Mouse (Mus musculus) cerebellum, postnatal 10 days (tissue): ENCODE results near the gene Grrp1.

Source experiments
- DNase-seq, 2 experiments: peaks; one replicate each; pipeline ENCODE4 v3.0.0; 2021; ENCODE audit warnings: mixed read lengths in 2 of 2

The Grrp1 gene

GRCm38 (mm10) chr4:134268102-134268655 lies 14.3 kb upstream of the Grrp1 start:
- DNase-seq = no peak

DNA sequence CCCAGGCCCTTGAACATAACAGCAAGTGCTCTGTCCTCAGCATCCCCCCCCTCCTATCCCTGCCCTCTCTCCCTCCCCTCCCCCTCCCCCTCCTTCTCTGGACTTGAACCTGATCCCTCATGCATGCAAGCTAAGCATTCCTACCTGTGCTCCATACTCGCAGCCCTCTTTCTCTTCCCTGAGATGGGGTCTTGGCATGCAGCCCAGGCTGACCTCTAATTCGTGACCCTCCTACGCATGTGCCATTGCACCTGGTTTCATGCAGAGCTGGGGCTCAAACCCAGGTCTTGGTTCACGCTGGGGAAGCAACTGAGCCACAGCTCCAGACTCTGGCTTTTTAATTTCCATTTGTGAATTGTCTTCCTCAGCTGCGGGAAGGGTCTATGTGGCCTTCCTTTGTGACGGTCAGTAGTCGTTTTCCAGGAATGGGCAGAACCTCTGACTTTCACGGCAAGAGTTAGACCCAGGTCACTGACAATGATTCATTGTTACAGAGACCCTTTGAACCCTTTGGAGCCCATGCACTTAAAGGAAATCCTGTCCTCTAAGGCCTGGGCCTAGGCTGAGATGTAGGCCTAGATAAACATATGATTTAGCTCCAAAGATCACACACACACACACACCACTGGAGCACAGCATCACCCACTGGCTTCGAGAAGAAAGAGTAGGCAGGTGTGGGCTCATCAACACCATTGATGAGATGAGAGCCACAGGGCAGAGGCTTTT lies 12.1 kb upstream of the Grrp1 start:
- no peak for DNase-seq

- DNase-seq = peak; percentile 80 to 83
Observed at GRCm38 (mm10) chr4:134263191-134263590, 9.3 kb upstream of the Grrp1 start.

GRCm38 (mm10) chr4:134258354-134258753 lies 4.4 kb upstream of the Grrp1 start:
- no peak for DNase-seq

GRCm38 (mm10) chr4:134257198-134258009 lies 3.5 kb upstream of the Grrp1 start:
- DNase-seq = no peak

GRCm38 (mm10) chr4:134256407-134257197 lies 2.7 kb upstream of the Grrp1 start:
- DNase-seq = peak in 1 of 2 experiments; percentile 20

DNA sequence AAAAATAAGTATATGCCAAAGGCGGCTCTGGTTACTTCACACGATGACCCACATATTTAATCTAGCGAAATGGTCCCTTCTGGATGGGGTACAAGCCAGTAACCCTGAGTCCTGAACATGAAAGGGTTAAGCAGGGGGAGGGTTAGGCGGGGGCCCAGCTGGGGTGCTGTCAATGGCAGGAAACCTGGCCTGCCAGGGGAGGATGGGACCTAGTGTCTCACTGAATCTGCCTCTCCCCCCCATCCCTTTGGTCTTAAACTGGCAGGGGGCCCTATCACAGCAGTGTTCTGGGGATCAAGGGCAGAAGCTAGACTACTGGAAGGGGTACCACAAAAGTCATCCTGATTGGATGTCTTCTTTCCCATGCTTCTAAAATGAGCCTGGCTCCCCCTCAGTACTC lies 1.9 kb upstream of the Grrp1 start:
- DNase-seq = peak in 1 of 2 experiments; percentile 11

- no peak for DNase-seq
Observed at GRCm38 (mm10) chr4:134254835-134255234, 929 bp upstream of the Grrp1 start.

DNA sequence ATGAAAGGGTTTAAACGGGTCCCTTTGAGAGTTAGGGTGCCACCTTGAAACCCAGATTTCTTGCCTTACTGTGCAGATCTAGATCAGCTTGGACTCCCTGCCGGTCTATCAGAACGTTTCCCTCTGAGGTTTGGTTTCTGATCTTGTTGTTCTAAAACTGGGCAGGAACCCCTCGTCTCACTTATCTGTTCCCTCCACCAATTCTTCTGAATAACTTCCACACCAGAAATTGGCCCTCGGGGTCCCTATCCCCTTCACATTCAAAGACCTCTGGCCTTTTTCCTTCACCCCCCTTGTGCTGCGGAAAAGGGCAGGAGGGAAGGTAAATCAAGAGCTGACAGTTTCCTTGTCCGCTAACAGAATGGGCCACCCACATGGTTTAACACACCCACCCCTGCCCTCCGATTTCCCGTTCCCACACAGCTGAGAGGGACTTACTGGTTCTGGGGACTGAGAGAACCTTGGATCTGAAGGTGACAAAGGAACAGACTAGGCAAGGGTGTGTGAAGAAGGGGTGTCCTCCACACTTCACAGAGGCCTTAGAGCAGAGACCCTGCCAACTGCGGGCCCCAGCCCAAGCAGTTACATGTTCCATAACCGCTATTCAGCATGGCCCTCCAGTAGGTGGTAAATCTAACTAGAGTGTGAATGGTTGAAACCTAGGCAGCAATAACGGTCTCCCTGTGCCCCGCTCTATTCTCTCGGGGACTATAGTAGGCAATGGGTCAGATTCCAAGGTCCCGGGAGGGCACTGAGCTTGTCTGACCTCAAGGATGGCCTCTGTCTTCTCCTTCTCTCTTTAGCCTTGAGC lies 790 bp downstream of the Grrp1 start:
- DNase-seq = no peak

GRCm38 (mm10) chr4:134252131-134252910 lies 1.6 kb downstream of the Grrp1 start:
- peak; percentile 38 to 41 for DNase-seq

GRCm38 (mm10) chr4:134251241-134252130 lies 2.4 kb downstream of the Grrp1 start:
- peak; percentile 64 to 67 for DNase-seq

DNA sequence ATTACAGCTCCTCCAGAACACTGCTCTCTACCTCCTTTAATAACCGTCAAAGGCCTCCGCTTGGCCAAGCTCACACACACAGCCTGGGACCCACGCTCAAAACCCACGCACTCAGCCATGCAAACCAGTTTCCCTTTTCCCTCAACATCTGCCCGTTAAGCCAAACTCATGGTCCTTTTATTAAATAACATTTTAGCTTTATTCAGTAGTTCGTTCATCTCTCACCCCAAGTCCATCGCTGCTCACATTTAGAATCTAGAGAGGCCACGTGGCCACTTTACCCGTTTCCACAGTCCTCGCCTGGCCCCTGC lies 3.0 kb downstream of the Grrp1 start:
- peak in 1 of 2 experiments; percentile 24 for DNase-seq

DNA sequence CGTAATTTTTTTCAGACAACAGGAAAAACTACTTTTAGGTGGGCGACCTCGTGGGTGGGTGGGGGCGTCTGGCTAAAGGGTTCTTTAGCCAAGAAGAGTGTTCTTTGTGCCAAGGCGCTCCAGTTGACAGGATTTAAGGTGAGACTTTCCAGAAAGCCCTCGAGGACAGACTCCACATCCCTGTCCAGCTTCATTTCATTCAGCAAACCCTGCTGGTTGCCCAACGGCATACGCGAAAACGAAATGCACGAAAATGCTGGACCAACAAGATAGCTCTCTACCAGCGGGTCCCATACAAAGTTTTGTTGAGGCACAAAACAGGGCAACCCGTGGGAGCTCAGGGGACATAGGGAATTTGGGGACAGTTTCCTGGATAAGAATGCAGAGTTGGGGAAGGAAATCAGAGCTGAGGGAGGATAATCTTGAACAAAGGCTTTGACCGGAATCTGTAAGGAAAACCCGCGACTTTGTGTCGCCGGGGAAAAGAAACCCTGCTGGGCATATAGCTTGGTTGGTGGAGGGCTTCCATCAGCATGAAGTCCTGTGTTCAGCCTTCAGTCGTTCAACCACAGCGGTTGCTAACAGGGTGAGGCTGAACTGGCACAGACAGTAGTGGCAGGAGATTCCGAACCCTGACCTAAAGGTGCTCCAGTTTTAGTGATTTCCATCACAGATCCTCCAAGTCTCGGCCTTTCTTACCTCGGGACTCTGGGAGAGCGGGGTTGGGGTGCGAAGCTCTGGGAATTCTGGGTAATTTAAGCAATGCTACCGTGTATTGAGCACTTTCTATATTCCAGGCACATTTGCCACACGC lies 3.6 kb downstream of the Grrp1 start:
- peak in 1 of 2 experiments; percentile 12 for DNase-seq

GRCm38 (mm10) chr4:134249651-134250050 lies 4.3 kb downstream of the Grrp1 start:
- peak; percentile 79 to 82 for DNase-seq

DNA sequence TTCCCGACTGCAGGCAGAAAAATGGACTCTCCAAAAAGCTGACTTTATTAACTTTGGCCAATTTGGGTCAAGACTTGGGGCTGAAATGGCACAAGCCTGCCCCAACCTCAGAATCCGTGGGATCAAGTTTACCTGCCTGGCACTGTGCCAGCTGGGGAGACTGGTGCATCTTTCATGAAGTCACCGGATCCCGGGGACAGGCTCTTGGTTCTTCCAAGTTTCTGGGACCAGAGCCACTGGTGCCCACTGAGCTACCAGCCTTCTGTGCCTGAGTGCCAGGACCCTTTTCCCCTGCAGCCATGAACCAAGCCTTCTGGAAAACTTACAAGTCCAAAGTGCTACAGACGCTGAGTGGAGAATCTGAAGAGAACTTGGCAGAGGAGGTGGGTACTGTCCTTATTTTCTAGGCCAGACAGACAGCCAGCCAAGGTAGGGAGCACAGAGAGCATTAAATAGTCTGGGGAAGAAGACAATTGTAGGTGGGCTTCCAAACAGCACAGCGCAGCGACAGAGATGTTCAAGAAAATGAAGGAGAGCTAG lies 7.1 kb downstream of the Grrp1 start, which contains the start of gene Gm30191:
Gm30191 (plus strand) TSS at position 217 of the 540 bp plus-strand sequence.
- DNase-seq = peak; percentile 63 to 70

DNA sequence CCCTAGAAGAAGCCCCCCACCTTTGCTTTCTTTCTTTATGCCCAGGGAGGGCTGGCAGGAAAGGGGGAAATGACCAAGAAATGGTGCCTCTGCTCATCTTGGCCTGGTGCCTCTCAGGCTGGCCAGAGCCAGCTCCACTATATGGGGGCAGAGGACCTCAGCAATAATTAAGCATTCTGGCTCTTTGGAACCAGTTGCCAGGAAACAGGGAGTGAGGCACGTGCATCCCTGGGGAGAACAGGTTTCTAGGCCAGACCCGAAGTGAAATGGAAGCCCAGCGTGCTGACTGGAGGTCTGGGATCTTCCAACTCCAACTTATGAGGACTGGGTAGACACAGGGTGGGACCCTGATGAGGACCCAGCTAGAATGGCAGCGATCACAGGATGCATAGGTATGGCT lies 7.7 kb downstream of the Grrp1 start:
- peak; percentile 59 to 73 for DNase-seq

GRCm38 (mm10) chr4:134245148-134245843 lies 8.6 kb downstream of the Grrp1 start, which contains the start of gene Zfp593:
Gene Zfp593, minus strand, starts transcription at chr4:134245592.
- DNase-seq = peak; percentile 98 to 99
